Mouse (Mus musculus): ENCODE results near the gene Evi2. TPM values are rescaled to one million over a fixed set of nuclear protein-coding genes. Genes with fewer than 3 reads are reported as not detected.

Gene Evi2
- polyA plus RNA-seq, 1 experiment from 2014 or later, result 0.83 TPM

DNA sequence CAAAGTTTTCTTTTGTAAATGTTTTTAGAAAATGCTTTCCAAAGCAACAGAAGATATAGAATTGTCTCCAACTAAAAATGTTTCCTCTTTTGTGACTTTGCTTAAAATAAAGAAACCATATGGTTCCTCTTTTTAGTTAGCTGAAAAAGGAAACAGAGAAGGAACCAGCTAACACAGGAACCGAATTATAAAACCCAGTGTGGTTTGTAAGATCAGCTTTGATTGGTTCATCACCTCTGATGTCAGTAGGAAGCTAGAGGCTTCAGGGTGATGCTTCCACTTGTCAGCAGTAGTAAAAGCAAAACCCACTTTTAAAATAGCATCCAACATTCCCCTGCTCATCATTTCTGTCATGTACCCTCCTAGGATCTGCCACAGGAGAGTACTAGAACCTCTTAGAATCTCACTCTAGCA is 10.5 kb downstream of the Evi2 start:
- ATAC-seq (replicated peaks; ENCODE audit: extremely low read depth, insufficient read depth, low FRiP score), result no peak
- 62% methylated on average over 1 of the region's 1 CpGs for WGBS

GRCm38 (mm10) chr11:79519299-79519698 is 11.1 kb downstream of the Evi2 start:
- H3K9ac ChIP-seq (ENCODE audit: low read length), result no peak overlapping the region
- H3K4me1 ChIP-seq (ENCODE audit: control insufficient read depth, insufficient read depth, low read length), result no peaks in the 10 kb centered on the region
- no peak for ATAC-seq (replicated peaks; ENCODE audit: extremely low read depth, insufficient read depth, low FRiP score)
- no peaks in the 10 kb centered on the region for H3K27me3 ChIP-seq (ENCODE audit: control insufficient read depth, insufficient read depth, low read length)
- H3K4me2 ChIP-seq (ENCODE audit: low read depth, low read length), result no peak overlapping the region
- H3K36me3 ChIP-seq (ENCODE audit: control insufficient read depth, insufficient read depth), result 0 out of 2 replicates have a peak, but pooled peaks cover 2% of the 10 kb centered on the region
- 84% methylated on average over 6 of the region's 6 CpGs for WGBS
- H3K4me3 ChIP-seq (ENCODE audit: low read length), result no peak overlapping the region
- H3K27ac ChIP-seq (ENCODE audit: low read length), result no peak overlapping the region
- H3K9me3 ChIP-seq (replicated peaks; ENCODE audit: control insufficient read depth, low read length), result no peaks in the 10 kb centered on the region

More for the DNA sequence above, 10.5 kb downstream of the Evi2 start:
- Histone ChIP-seq H3K9ac (ENCODE audit: low read length) (no peak overlapping the region), H3K4me3 (ENCODE audit: low read length) (no peak overlapping the region), H3K27ac (ENCODE audit: low read length) (no peak overlapping the region), H3K9me3 (replicated peaks; ENCODE audit: control insufficient read depth, low read length) (no peaks in the 10 kb centered on the region), H3K4me1 (ENCODE audit: control insufficient read depth, insufficient read depth, low read length) (no peaks in the 10 kb centered on the region), H3K36me3 (ENCODE audit: control insufficient read depth, insufficient read depth) (0 out of 2 replicates have a peak, but pooled peaks cover 2% of the 10 kb centered on the region), H3K4me2 (ENCODE audit: low read depth, low read length) (no peak overlapping the region), H3K27me3 (ENCODE audit: control insufficient read depth, insufficient read depth, low read length) (no peaks in the 10 kb centered on the region)

- H3K4me3 ChIP-seq (ENCODE audit: low read length), result no peak overlapping the region
- no peak overlapping the region for H3K9ac ChIP-seq (ENCODE audit: low read length)
- 96% methylated on average over 2 of the region's 2 CpGs for WGBS
- H3K27me3 ChIP-seq (ENCODE audit: control insufficient read depth, insufficient read depth, low read length), result no peaks in the 10 kb centered on the region
- no peak overlapping the region for H3K4me2 ChIP-seq (ENCODE audit: low read depth, low read length)
- no peaks in the 10 kb centered on the region for H3K9me3 ChIP-seq (replicated peaks; ENCODE audit: control insufficient read depth, low read length)
- no peaks in the 10 kb centered on the region for H3K4me1 ChIP-seq (ENCODE audit: control insufficient read depth, insufficient read depth, low read length)
- ATAC-seq (replicated peaks; ENCODE audit: extremely low read depth, insufficient read depth, low FRiP score), result no peak
- H3K36me3 ChIP-seq (ENCODE audit: control insufficient read depth, insufficient read depth), result 0 out of 2 replicates have a peak, but pooled peaks cover 2% of the 10 kb centered on the region
- H3K27ac ChIP-seq (ENCODE audit: low read length), result no peak overlapping the region
Measured at GRCm38 (mm10) chr11:79515798-79516197, 14.6 kb downstream of the Evi2 start.

GRCm38 (mm10) chr11:79515331-79515730 is 15.1 kb downstream of the Evi2 start:
- 69% methylated on average over 6 of the region's 6 CpGs for WGBS

GRCm38 (mm10) chr11:79511970-79512369 is 18.4 kb downstream of the Evi2 start:
- Histone ChIP-seq H3K4me3 (ENCODE audit: low read length) (no peak overlapping the region), H3K4me1 (ENCODE audit: control insufficient read depth, insufficient read depth, low read length) (no peaks in the 10 kb centered on the region), H3K36me3 (ENCODE audit: control insufficient read depth, insufficient read depth) (0 out of 2 replicates have a peak, but pooled peaks cover 2% of the 10 kb centered on the region), H3K9me3 (replicated peaks; ENCODE audit: control insufficient read depth, low read length) (no peaks in the 10 kb centered on the region), H3K4me2 (ENCODE audit: low read depth, low read length) (no peak overlapping the region), H3K9ac (ENCODE audit: low read length) (no peak overlapping the region), H3K27me3 (ENCODE audit: control insufficient read depth, insufficient read depth, low read length) (no peaks in the 10 kb centered on the region), H3K27ac (ENCODE audit: low read length) (no peak overlapping the region)
- ATAC-seq (replicated peaks; ENCODE audit: extremely low read depth, insufficient read depth, low FRiP score), result no peak
- 88% methylated on average over 3 of the region's 3 CpGs for WGBS

More at GRCm38 (mm10) chr11:79515331-79515730, 15.1 kb downstream of the Evi2 start:
- H3K27me3 ChIP-seq (ENCODE audit: control insufficient read depth, insufficient read depth, low read length), result no peaks in the 10 kb centered on the region
- H3K9me3 ChIP-seq (replicated peaks; ENCODE audit: control insufficient read depth, low read length), result no peaks in the 10 kb centered on the region
- no peak overlapping the region for H3K27ac ChIP-seq (ENCODE audit: low read length)
- H3K9ac ChIP-seq (ENCODE audit: low read length), result no peak overlapping the region
- H3K4me1 ChIP-seq (ENCODE audit: control insufficient read depth, insufficient read depth, low read length), result no peaks in the 10 kb centered on the region
- ATAC-seq (replicated peaks; ENCODE audit: extremely low read depth, insufficient read depth, low FRiP score), result no peak
- no peak overlapping the region for H3K4me2 ChIP-seq (ENCODE audit: low read depth, low read length)
- 0 out of 2 replicates have a peak, but pooled peaks cover 2% of the 10 kb centered on the region for H3K36me3 ChIP-seq (ENCODE audit: control insufficient read depth, insufficient read depth)
- no peak overlapping the region for H3K4me3 ChIP-seq (ENCODE audit: low read length)

DNA sequence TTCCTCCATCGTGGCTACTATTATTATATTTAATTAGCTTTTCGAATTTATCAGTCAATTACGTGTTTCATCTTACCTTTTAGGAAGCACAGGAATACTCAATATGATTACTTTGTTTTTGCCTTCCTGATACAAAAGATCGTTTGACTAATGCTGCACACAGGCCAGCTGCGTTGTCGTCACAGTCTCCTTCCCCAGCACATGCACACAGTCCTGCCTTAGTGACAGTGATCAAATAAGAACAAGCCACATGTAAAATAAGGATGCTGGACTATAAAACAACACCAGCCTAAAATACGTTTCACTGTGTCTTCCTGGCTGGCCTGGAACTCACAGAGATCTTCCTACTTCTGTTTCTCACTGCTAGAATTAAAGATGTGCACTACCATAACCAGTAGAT is 25.9 kb downstream of the Evi2 start:
- H3K9me3 ChIP-seq (replicated peaks; ENCODE audit: control insufficient read depth, low read length), result no peaks in the 10 kb centered on the region
- no peak overlapping the region for H3K4me2 ChIP-seq (ENCODE audit: low read depth, low read length)
- H3K4me3 ChIP-seq (ENCODE audit: low read length), result no peak overlapping the region
- no peak overlapping the region for H3K9ac ChIP-seq (ENCODE audit: low read length)
- 87% methylated on average over 7 of the region's 7 CpGs for WGBS
- no peaks in the 10 kb centered on the region for H3K36me3 ChIP-seq (ENCODE audit: control insufficient read depth, insufficient read depth)
- H3K4me1 ChIP-seq (ENCODE audit: control insufficient read depth, insufficient read depth, low read length), result no peaks in the 10 kb centered on the region
- H3K27me3 ChIP-seq (ENCODE audit: control insufficient read depth, insufficient read depth, low read length), result no peaks in the 10 kb centered on the region
- no peak for ATAC-seq (replicated peaks; ENCODE audit: extremely low read depth, insufficient read depth, low FRiP score)
- no peak overlapping the region for H3K27ac ChIP-seq (ENCODE audit: low read length)

- Histone ChIP-seq H3K27ac (ENCODE audit: low read length) (no peak within 1 kb of the TSS), H3K4me2 (ENCODE audit: low read depth, low read length) (no peak within 1 kb of the TSS), H3K4me3 (ENCODE audit: low read length) (no peak within 1 kb of the TSS), H3K27me3 (ENCODE audit: control insufficient read depth, insufficient read depth, low read length) (no peaks in the 10 kb centered on the region), H3K9ac (ENCODE audit: low read length) (no peak within 1 kb of the TSS), H3K36me3 (ENCODE audit: control insufficient read depth, insufficient read depth) (no peaks in the 10 kb centered on the region), H3K9me3 (replicated peaks; ENCODE audit: control insufficient read depth, low read length) (no peaks in the 10 kb centered on the region), H3K4me1 (ENCODE audit: control insufficient read depth, insufficient read depth, low read length) (no peaks in the 10 kb centered on the region)
- WGBS, result 55% methylated on average over 8 of the region's 8 CpGs
- no peak for ATAC-seq (replicated peaks; ENCODE audit: extremely low read depth, insufficient read depth, low FRiP score)
Measured at GRCm38 (mm10) chr11:79503845-79504244, 26.5 kb downstream of the Evi2 start, which contains the start of gene Omg. TSS of gene Omg (minus strand) at chr11:79504084.

DNA sequence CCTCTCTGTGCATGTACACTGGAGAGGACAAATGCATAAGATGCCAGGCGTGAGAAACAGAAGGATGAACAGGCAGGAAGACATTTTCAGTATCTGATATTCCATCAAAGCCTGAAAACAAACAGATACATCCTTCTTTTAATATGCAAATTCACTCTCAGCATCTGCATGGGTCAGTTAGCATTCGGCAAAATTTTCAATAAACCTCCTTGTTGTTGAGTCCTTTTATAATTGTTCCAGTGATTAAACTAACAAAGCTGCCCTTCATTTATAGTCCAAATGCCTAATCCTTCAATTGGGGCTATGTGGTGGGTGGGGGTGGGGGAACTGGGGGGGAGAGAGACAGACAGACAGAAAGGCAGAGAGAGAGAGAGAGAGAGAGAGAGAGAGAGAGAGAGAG is 27.5 kb downstream of the Evi2 start:
- ATAC-seq (replicated peaks; ENCODE audit: extremely low read depth, insufficient read depth, low FRiP score), result no peak
- Histone ChIP-seq H3K4me3 (ENCODE audit: low read length) (no peak overlapping the region), H3K4me1 (ENCODE audit: control insufficient read depth, insufficient read depth, low read length) (no peaks in the 10 kb centered on the region), H3K4me2 (ENCODE audit: low read depth, low read length) (no peak overlapping the region), H3K27ac (ENCODE audit: low read length) (no peak overlapping the region), H3K27me3 (ENCODE audit: control insufficient read depth, insufficient read depth, low read length) (no peaks in the 10 kb centered on the region), H3K9me3 (replicated peaks; ENCODE audit: control insufficient read depth, low read length) (no peaks in the 10 kb centered on the region), H3K36me3 (ENCODE audit: control insufficient read depth, insufficient read depth) (no peaks in the 10 kb centered on the region), H3K9ac (ENCODE audit: low read length) (no peak overlapping the region)
- WGBS, result 75% methylated on average over 2 of the region's 2 CpGs

GRCm38 (mm10) chr11:79494976-79495800 is 35.2 kb downstream of the Evi2 start:
- no peaks in the 10 kb centered on the region for H3K9me3 ChIP-seq (replicated peaks; ENCODE audit: control insufficient read depth, low read length)
- H3K27ac ChIP-seq (ENCODE audit: low read length), result no peak overlapping the region
- H3K4me2 ChIP-seq (ENCODE audit: low read depth, low read length), result no peak overlapping the region; the same call in 1 of the 2 replicates
- no peaks in the 10 kb centered on the region for H3K27me3 ChIP-seq (ENCODE audit: control insufficient read depth, insufficient read depth, low read length)
- no peak overlapping the region for H3K9ac ChIP-seq (ENCODE audit: low read length)
- peaks cover 3% of the 10 kb centered on the region; the same call in 1 of the 2 replicates for H3K36me3 ChIP-seq (ENCODE audit: control insufficient read depth, insufficient read depth)
- peaks cover 10% of the 10 kb centered on the region for H3K4me1 ChIP-seq (ENCODE audit: control insufficient read depth, insufficient read depth, low read length)
- H3K4me3 ChIP-seq (ENCODE audit: low read length), result no peak overlapping the region
- 68% methylated on average over 10 of the region's 10 CpGs for WGBS
- no peak for ATAC-seq (replicated peaks; ENCODE audit: extremely low read depth, insufficient read depth, low FRiP score)
